Comparison of ENCODE assay signal across 8 mouse cellular contexts in genomic region chr13:43199749-43200148, GRCm38 (mm10). TPM values are rescaled to one million over a fixed set of nuclear protein-coding genes. Genes with fewer than 3 reads are reported as not detected.
A peak's percentile ranks its signal among the peaks of the same experiment; 100 is the strongest.
DNase-seq lines count a peak whose midpoint lies in the region; ATAC-seq and TF ChIP-seq lines count a peak whose summit lies in the region.

No protein-coding gene starts in this region.

- TF ChIP-seq CTCF in cerebellum, adult 2 months (IDR thresholded peaks at IDR 0.05; ENCODE audit: borderline replicate concordance, insufficient read depth, low read depth, low read length), result peak; percentile 57; the same call in 1 of the 2 replicates
- TF ChIP-seq CTCF in lung, postnatal 0 days (IDR thresholded peaks at IDR 0.05), result peak; percentile 74

- no peak for ATAC-seq in cerebellum, adult (ENCODE audit: insufficient number of reproducible peaks, low FRiP score, low TSS enrichment)
- ATAC-seq in midbrain, embryonic 13.5 days, result no peak
- no peak for ATAC-seq in lung, postnatal 0 days
- no peak for ATAC-seq in forebrain, embryonic 13.5 days

- 75% methylated on average over 5 of the region's 5 CpGs for WGBS in cerebellum, adult 2 months
- 70% methylated on average over 5 of the region's 5 CpGs for WGBS in midbrain, embryonic 10.5 days
- WGBS in midbrain, embryonic 13.5 days, result 72% methylated on average over 5 of the region's 5 CpGs
- 72% methylated on average over 5 of the region's 5 CpGs for WGBS in lung, postnatal 0 days
- WGBS in forebrain, embryonic 13.5 days, result 72% methylated on average over 5 of the region's 5 CpGs

- peak; percentile 48 to 67 for DNase-seq in cerebellum, adult 2 months
- DNase-seq in midbrain, embryonic 10.5 days (ENCODE audit: low spot score), result peak; percentile 37
- peak; percentile 68 for DNase-seq in brain, adult 2 months (ENCODE audit: low read depth, low spot score)
- no peak for DNase-seq in lung, postnatal 0 days (ENCODE audit: low spot score)
- peak; percentile 46 to 53 for DNase-seq in thymus, postnatal 36 days

- no peak for TF ChIP-seq EP300 in lung, postnatal 0 days (IDR thresholded peaks at IDR 0.05)

- no peaks in the 10 kb centered on the region for H3K27me3 ChIP-seq in cerebellum, adult 2 months (ENCODE audit: control insufficient read depth, insufficient read depth, low read length)
- peaks cover 11% of the 10 kb centered on the region; the same call in 1 of the 2 replicates for H3K27me3 ChIP-seq in midbrain, embryonic 10.5 days (ENCODE audit: low read depth, poor library complexity, severe bottlenecking)
- no peaks in the 10 kb centered on the region for H3K27me3 ChIP-seq in midbrain, embryonic 13.5 days
- no peaks in the 10 kb centered on the region for H3K27me3 ChIP-seq in lung, postnatal 0 days (replicated peaks; ENCODE audit: insufficient read depth, low read length)
- H3K27me3 ChIP-seq in forebrain, embryonic 13.5 days, result no peaks in the 10 kb centered on the region

- H3K9me3 ChIP-seq in midbrain, embryonic 10.5 days (replicated peaks), result no peaks in the 10 kb centered on the region
- no peaks in the 10 kb centered on the region for H3K9me3 ChIP-seq in midbrain, embryonic 13.5 days
- no peaks in the 10 kb centered on the region for H3K9me3 ChIP-seq in lung, postnatal 0 days (ENCODE audit: low read length)
- no peaks in the 10 kb centered on the region for H3K9me3 ChIP-seq in forebrain, embryonic 13.5 days (replicated peaks)

- no peaks in the 10 kb centered on the region for H3K36me3 ChIP-seq in midbrain, embryonic 10.5 days
- peaks cover 9% of the 10 kb centered on the region for H3K36me3 ChIP-seq in midbrain, embryonic 13.5 days
- no peaks in the 10 kb centered on the region for H3K36me3 ChIP-seq in lung, postnatal 0 days (ENCODE audit: insufficient read depth, low read length)
- H3K36me3 ChIP-seq in forebrain, embryonic 13.5 days (ENCODE audit: poor library complexity, severe bottlenecking), result no peaks in the 10 kb centered on the region

- H3K27ac ChIP-seq in cerebellum, adult 2 months (ENCODE audit: insufficient read depth, low read length), result no peak overlapping the region
- H3K27ac ChIP-seq in midbrain, embryonic 10.5 days (replicated peaks), result no peak overlapping the region
- no peak overlapping the region for H3K27ac ChIP-seq in midbrain, embryonic 13.5 days
- H3K27ac ChIP-seq in lung, postnatal 0 days (ENCODE audit: low read length), result no peak overlapping the region
- no peak overlapping the region for H3K27ac ChIP-seq in forebrain, embryonic 13.5 days

- no peak for TF ChIP-seq POLR2A in cerebellum, adult 2 months (IDR thresholded peaks at IDR 0.05; ENCODE audit: borderline replicate concordance, insufficient read depth, low read length)

- H3K4me2 ChIP-seq in midbrain, embryonic 13.5 days (replicated peaks), result no peak overlapping the region
- H3K4me2 ChIP-seq in lung, postnatal 0 days (replicated peaks; ENCODE audit: low read depth, low read length), result no peak overlapping the region
- no peak overlapping the region for H3K4me2 ChIP-seq in forebrain, embryonic 13.5 days

- H3K4me3 ChIP-seq in cerebellum, adult 2 months (replicated peaks; ENCODE audit: insufficient read depth, low read depth, low read length), result no peak overlapping the region
- H3K4me3 ChIP-seq in midbrain, embryonic 10.5 days, result no peak overlapping the region
- H3K4me3 ChIP-seq in midbrain, embryonic 13.5 days (replicated peaks), result no peak overlapping the region
- no peak overlapping the region for H3K4me3 ChIP-seq in lung, postnatal 0 days (ENCODE audit: low read depth, low read length)
- H3K4me3 ChIP-seq in forebrain, embryonic 13.5 days, result no peak overlapping the region

- H3K4me1 ChIP-seq in cerebellum, adult 2 months (ENCODE audit: control insufficient read depth, insufficient read depth, low read length), result peaks cover 37% of the 10 kb centered on the region
- H3K4me1 ChIP-seq in midbrain, embryonic 10.5 days, result peaks cover 3% of the 10 kb centered on the region
- no peaks in the 10 kb centered on the region for H3K4me1 ChIP-seq in midbrain, embryonic 13.5 days (replicated peaks)
- peaks cover 22% of the 10 kb centered on the region; the same call in 1 of the 2 replicates for H3K4me1 ChIP-seq in lung, postnatal 0 days (ENCODE audit: insufficient read depth, low read depth, low read length)
- no peaks in the 10 kb centered on the region for H3K4me1 ChIP-seq in forebrain, embryonic 13.5 days

- no peak overlapping the region for H3K9ac ChIP-seq in midbrain, embryonic 13.5 days (replicated peaks)
- H3K9ac ChIP-seq in lung, postnatal 0 days (replicated peaks; ENCODE audit: low read depth), result no peak overlapping the region
- H3K9ac ChIP-seq in forebrain, embryonic 13.5 days, result no peak overlapping the region

RNA-seq across cellular contexts. Expression of gene Tbc1d7, which starts 28.4 kb away (rescaled TPM):
- polyA plus RNA-seq in cerebellum, adult 2 months (2012; rRNA removed), result 48.2 and 49.9 TPM in 2 replicates
- polyA plus RNA-seq in midbrain, embryonic 10.5 days (2016; fragmentation: Nextera tagmentation; extraction: Ambion mirVana), result 66.6 and 68.3 TPM in 2 replicates
- polyA plus RNA-seq in midbrain, embryonic 13.5 days (2015; fragmentation: Nextera tagmentation; extraction: Ambion mirVana), result 87.6 and 101 TPM in 2 replicates
- polyA plus RNA-seq in lung, postnatal 0 days (2015; fragmentation: Nextera tagmentation; extraction: Ambion mirVana), result 25.4 and 27.5 TPM in 2 replicates
- polyA plus RNA-seq in forebrain, embryonic 13.5 days (2015; fragmentation: Nextera tagmentation; extraction: Ambion mirVana), result 83.2 and 90.7 TPM in 2 replicates
